Mouse (Mus musculus): ENCODE measurements around the gene Fam19a5.

Gene Fam19a5

GRCm38 (mm10) chr15:87543599-87544338, at the start of gene Fam19a5:
Gene Fam19a5, plus strand, starts transcription at chr15:87544299.
- DNase-seq (ENCODE audit: low read depth, low spot score): no peak

- DNase-seq (ENCODE audit: low read depth, low spot score): no peak
Observed at GRCm38 (mm10) chr15:87501737-87502136, 42.4 kb upstream of the Fam19a5 start.

GRCm38 (mm10) chr15:87507349-87507748, 36.8 kb upstream of the Fam19a5 start:
- no peak for DNase-seq (ENCODE audit: low read depth, low spot score)

- DNase-seq (ENCODE audit: low read depth, low spot score): no peak
Observed at GRCm38 (mm10) chr15:87510886-87511285, 33.2 kb upstream of the Fam19a5 start.

GRCm38 (mm10) chr15:87518161-87518560, 25.9 kb upstream of the Fam19a5 start:
- no peak for DNase-seq (ENCODE audit: low read depth, low spot score)

GRCm38 (mm10) chr15:87529271-87529670, 14.8 kb upstream of the Fam19a5 start:
- DNase-seq (ENCODE audit: low read depth, low spot score): no peak

- no peak for DNase-seq (ENCODE audit: low read depth, low spot score)
Observed at GRCm38 (mm10) chr15:87541656-87542055, 2.4 kb upstream of the Fam19a5 start.

GRCm38 (mm10) chr15:87544401-87545129, 466 bp downstream of the Fam19a5 start:
- DNase-seq (ENCODE audit: low read depth, low spot score): no peak

GRCm38 (mm10) chr15:87545130-87545642, 1.1 kb downstream of the Fam19a5 start:
- DNase-seq (ENCODE audit: low read depth, low spot score): no peak

GRCm38 (mm10) chr15:87545731-87546360, 1.7 kb downstream of the Fam19a5 start:
- no peak for DNase-seq (ENCODE audit: low read depth, low spot score)

GRCm38 (mm10) chr15:87547022-87547421, 2.9 kb downstream of the Fam19a5 start:
- DNase-seq (ENCODE audit: low read depth, low spot score): no peak

- no peak for DNase-seq (ENCODE audit: low read depth, low spot score)
Observed at GRCm38 (mm10) chr15:87549724-87550123, 5.6 kb downstream of the Fam19a5 start.

- DNase-seq (ENCODE audit: low read depth, low spot score): no peak
Observed at GRCm38 (mm10) chr15:87550756-87551155, 6.7 kb downstream of the Fam19a5 start.

GRCm38 (mm10) chr15:87551556-87551955, 7.5 kb downstream of the Fam19a5 start:
- no peak for DNase-seq (ENCODE audit: low read depth, low spot score)

- no peak for DNase-seq (ENCODE audit: low read depth, low spot score)
Observed at GRCm38 (mm10) chr15:87555811-87556210, 11.7 kb downstream of the Fam19a5 start.

- no peak for DNase-seq (ENCODE audit: low read depth, low spot score)
Observed at GRCm38 (mm10) chr15:87564331-87564730, 20.2 kb downstream of the Fam19a5 start.

- no peak for DNase-seq (ENCODE audit: low read depth, low spot score)
Observed at GRCm38 (mm10) chr15:87566040-87566929, 22.2 kb downstream of the Fam19a5 start.

GRCm38 (mm10) chr15:87570182-87570581, 26.1 kb downstream of the Fam19a5 start:
- no peak for DNase-seq (ENCODE audit: low read depth, low spot score)

- no peak for DNase-seq (ENCODE audit: low read depth, low spot score)
Observed at GRCm38 (mm10) chr15:87579861-87580260, 35.8 kb downstream of the Fam19a5 start.

- no peak for DNase-seq (ENCODE audit: low read depth, low spot score)
Observed at GRCm38 (mm10) chr15:87583921-87584621, 40.0 kb downstream of the Fam19a5 start.

- no peak for DNase-seq (ENCODE audit: low read depth, low spot score)
Observed at GRCm38 (mm10) chr15:87590975-87591374, 46.9 kb downstream of the Fam19a5 start.
